Mouse (Mus musculus): ENCODE measurements at regions not wholly inside any gene's neighbourhood (a gene's known extent, or its start where the extent isn't known, plus 50 kb on each side); places are given as distances from the start of the nearest gene placed in this dataset.
"Not testable (repeated sequence)": the region's sequence is repeated elsewhere in the genome, so short reads cannot be mapped to it uniquely, and the experiment has no call there.

DNA sequence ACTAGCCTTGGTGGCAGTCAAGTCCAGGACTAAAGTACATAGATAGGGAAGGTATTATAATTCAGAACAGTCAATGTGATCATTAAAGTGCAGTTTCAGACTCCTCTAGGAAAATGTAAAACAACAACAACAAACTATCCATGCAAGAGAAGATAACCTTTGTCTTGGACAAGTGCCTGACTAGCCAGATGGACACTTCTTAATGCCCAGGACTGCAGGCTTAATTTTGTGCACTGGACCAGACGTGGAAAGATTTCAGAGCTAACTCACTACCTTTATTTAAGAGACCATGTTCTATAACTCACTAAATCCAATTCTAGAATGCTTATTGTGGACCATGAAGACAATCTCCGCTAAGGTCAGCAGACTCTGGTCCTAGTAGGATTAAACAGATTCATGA, 215.6 kb upstream of the Stxbp5 start:
- DNase-seq, result no peak

DNA sequence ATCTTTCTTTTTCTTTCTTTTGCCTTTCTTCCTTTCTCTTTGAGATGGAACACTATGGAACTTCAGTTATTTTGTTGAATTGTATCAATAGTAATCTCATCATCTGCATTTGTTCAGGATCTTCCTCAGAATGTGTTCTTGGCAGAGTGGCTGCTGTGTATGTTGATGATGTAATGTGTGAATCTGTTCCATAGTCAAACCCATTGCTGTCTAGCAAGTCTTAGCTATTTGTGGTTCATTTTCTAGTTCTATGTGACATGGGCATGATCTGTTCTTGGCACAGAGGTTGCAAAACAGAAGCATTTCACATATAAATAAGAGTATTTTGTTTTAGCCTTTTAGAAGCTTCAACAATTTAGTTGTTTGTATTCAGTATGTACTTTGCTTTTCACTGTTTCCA, 212.4 kb upstream of the Stxbp5 start:
- no peak for DNase-seq

DNA sequence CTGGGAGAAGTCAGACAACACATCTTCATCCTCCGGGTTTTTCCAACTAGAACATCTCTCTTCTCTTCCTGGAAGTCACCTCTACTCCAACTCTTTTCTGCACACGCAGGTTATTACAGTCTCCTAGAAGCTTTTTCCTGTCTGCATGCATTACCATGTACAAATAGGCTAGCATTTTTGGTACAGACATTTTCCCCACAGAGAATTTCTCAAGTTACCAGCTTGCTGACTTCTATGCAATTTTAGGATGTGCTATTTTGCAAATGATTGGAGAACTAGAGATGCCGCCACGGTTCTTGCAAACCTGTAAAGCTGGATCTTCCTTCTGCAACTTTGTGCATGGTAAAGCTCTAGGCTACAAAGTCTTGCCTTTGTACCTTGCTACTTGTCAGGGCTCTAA, 210.2 kb upstream of the Stxbp5 start:
- no peak for DNase-seq

DNA sequence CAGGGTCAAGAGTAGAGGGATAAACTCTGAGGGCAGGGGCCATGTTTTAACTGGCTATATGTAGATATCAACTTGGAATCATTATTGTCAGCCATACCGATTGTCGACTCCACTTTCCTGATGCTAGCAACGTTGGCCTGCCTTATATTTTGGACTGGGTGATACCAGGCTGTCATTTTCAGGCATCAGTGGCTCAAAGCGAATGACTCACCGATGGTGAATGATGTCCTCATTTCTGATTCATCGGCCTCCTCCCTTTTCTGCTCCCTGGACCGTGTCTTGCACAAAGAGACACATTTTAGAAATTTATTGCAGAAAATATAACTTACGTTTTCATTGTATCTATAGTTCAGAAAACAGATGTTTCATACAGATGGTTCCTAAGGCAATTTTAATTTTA, 209.0 kb upstream of the Stxbp5 start:
- no peak for DNase-seq

DNA sequence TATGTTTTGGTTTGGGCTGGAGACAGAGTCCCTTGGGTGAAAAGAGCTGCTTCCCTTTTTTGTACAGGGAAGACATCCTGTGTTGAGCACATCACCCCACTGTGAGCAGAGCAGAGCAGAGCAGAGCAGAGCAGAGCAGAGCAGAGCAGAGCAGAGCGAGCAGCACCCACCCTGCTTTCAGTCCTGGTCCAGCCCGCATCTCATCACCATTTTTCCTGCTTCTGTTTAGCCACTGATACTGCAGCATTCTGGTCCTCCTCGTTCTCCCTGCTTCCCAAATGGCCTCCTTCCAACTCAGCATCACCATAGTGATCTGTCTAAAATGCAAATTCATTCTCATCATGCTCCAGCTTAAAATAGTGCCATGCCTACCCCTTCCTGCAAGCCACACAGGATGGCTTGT, 206.2 kb upstream of the Stxbp5 start:
- no peak for DNase-seq

DNA sequence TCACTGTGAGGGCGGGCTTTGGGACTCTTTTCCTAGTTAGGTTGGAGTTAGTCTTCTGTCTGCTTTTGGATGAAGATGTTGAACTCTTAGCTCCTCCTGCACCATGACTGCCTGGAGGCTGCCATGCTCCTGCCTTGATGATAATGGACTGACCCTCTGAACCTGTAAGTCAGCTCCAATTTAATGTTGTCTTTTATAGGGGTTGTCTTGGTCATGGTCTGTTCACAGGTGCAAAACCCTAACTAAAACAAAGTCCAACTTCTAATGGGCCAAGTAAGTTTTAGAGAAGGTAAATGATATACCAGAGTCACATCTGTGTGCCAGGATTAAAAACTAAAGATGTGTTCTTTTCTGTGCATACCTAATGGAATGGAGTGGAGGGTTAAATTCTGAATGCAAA, 205.8 kb upstream of the Stxbp5 start:
- DNase-seq, result no peak

DNA sequence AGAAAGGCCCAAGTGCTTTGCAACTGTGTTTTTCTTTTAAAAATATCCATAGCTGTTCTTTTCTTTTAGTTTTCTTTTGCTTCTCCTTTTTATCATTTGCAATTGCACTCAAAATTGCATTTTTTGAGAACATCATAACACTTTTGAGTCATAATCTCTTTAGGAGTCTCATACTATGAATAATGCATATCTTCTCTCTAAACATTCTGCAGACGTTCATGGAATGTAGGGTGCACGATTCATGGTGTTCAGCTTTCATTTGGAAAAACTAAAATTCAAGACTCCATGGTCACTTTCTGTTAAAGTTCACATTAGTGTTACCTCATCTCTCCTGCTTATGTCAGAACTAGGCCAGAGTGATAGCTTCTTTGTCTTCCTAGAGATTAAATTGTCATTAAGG, 200.8 kb upstream of the Stxbp5 start:
- DNase-seq, result no peak

DNA sequence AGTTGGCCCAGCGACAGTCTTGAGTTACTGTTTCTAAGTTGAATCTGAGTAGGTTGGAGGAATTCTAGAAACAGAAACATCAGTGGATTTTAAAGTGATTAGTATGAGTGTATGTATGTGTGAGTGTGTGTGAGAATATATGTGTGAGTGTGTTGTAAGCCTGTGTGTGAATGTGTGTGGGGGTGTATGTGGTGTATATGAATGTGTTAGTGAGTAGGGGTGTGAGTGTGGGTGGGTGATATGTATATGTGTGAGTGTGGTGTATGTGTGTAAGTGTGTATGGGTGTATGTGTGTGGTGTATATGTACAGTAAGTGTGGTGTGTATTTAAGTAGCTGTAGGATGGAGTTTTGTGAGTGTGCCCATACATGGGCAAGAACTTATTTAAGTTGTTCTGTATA, 197.6 kb upstream of the Stxbp5 start:
- DNase-seq, result no peak

DNA sequence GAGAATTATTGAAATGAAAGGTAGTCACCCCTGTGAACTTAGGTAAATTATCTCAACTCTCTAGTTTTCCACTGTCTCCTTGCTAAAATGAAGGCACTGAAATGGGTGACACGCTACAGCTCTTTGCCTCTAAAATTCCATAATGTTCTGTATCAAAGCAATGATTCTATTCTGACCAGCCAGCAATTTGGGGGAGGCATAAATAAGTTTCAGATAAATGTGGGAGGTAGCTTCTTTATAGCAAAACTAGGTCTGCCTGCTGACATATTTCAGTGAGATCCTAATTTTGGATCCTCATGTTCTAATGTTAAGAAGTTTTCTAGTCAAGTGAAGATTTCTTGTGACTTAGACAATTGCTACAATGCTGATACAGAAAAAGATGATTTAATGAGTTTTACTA, 193.2 kb upstream of the Stxbp5 start:
- DNase-seq, result no peak

DNA sequence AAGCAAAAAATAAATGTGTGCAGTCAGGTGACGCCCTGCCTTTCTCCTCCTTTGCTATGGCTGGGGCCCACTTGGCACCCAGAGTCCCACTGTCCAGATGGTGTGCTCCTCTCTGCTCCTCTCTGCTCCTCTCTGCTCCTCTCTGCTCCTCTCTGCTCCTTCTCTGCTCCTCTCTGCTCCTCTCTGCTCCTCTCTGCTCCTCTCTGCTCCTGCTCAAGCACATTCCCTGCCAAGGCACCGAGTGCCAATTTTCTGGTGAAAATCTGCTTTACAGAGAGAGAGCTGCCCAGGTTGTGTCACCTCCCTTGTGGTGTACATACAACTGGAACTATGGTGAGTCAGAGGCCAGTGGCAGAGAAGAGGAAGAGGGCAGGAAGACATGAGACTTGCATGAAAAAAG, 192.8 kb upstream of the Stxbp5 start:
- peak in 1 of 2 experiments; percentile 0 for DNase-seq

DNA sequence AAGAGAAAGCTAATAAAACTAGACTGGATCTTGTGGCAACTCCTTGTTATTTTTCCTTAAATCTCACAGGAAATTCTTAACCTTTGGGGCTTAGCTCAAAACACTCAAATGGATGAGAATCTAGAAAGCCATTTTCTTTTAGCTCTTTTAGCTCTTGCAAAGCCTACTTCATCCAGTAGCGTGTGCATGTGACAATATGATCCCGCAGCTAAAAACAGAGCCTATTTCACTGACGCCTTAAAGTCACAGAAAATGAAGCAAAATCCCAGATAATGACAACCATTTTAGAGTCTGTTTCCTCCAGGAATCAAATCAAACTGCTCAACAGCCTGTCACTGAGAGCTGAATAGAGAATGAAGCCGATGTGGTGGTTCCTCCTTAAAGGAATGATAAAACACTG, 185.1 kb upstream of the Stxbp5 start:
- no peak for DNase-seq

DNA sequence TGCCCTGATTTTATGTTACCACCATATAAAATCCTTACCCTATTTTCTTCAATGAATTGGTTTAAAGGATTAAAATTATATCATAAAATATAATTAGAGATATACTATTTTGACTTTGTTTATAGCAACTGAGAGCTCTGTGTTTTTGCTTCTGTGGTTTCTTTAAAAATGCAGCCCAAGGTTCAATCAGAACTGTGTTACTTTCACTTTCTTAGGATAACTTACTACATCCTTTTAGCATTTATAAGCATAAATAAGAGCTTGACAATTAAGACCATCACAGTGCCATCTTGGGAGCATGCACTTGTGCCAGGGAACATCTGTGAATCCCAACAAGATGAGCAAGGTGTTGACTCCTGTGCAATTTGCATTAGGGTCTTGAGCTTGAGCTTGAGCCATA, 169.3 kb upstream of the Stxbp5 start:
- DNase-seq, result no peak

DNA sequence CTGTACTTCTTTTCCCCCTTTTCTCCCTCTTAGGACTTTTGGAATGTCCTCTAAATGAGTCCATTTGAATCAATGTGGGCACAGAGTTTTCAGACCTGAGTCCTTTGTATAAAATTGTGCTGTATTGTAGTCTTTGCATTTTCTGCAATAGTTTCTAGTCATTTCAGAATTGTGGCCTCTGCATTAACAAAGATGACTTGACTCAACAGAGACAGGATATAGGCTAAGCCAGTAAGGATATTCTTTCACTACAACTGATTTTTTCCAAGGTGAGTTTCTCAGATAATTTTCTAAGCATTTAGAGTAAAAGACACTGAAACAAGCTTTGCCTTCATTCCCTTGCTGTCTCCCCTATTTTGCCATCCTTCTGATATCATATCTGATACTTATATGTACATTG, 168.8 kb upstream of the Stxbp5 start:
- not testable (repeated sequence) for DNase-seq

DNA sequence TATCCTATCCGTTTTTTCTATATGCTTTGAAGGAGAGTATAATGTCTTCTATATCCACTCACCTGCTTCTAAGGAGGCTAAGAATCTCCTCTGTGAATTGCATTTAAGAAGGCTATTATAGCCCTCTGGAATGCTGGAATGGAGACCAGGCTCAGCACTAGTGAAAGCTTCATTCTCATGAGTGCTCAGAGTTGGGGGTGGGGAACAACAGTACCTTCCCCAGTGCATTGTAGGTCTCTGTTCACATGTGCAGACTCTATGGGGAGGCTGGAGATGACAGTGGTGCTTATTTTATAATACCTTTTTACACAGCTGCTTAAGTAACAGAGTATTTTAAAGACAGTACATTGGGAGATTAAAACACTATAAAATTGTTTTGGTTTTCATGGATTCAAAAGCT, 145.9 kb upstream of the Stxbp5 start:
- no peak for DNase-seq

DNA sequence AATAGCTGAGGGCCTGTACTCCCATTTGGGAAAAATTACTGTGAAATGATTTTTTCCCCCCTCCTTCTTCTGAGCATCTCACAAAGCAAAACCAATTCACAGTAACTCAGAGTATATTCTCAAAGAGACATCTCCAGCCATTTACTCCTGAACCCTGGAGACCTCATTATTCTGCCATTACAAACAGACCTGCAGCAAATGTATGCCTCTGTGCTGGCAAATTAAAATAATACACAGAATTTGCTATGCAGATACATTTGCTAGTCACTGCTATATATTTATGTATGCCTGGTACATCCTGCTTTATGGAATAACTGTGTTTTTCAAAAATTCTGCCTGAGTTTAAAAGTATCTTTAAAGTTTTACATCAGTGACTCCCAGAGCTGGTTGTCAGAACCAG, 145.4 kb upstream of the Stxbp5 start:
- DNase-seq, result no peak

DNA sequence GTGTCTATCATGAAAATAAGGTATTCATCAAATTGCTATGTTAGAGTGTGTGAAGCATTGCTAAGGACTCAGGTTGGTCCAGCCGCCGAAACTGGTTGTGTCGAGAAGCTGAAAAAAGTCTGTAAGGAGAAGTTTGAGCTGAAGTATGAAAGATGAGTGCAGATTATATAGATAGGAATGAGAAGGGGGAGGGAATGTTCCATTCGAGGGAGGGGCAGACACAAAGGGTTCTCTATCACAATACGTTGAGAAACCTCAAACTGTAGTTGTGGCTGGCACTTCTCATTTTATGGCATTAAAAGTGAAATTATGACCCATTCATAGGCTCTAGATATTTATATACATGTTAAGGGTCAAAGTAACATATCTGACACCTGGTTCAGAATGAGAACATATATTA, 108.4 kb upstream of the Stxbp5 start:
- DNase-seq, result no peak

DNA sequence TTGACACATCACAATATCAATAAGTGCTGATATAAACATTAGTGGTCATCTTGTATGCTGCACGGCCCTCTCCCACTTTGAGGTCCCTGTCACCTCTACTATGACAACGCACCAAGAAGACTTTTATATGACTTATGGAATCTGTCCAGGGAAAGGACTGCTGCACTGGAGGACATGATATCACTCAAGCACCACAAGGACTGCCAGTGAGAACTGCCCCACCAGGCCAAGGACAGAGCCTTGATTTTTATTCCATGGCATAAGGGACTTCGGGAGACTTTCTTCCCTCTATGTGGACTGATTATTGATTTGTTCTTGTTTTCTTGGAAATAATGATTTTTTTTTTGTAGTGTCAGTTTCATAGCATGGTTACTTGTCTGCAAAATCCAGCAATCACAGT, 97.7 kb upstream of the Stxbp5 start:
- DNase-seq, result no peak

DNA sequence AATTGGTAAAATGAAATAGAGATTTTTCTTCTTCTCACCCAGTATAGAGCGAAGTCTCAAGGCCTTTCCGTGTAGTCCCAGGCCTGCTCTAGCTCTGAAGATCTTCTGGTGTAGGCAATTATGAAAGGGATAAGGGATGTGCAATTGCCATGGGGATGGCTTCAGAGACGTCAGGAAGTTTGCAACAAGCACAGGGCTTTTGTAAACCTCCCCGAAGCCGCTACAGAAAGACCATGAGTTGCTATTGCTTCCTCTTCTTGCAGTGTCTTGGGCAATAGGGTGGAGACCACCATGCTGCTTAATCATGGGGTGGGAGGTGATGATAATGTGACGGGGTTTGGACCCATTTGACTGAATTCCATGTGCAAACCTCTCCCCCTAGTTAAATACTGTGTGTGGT, 95.3 kb upstream of the Stxbp5 start:
- DNase-seq, result no peak

DNA sequence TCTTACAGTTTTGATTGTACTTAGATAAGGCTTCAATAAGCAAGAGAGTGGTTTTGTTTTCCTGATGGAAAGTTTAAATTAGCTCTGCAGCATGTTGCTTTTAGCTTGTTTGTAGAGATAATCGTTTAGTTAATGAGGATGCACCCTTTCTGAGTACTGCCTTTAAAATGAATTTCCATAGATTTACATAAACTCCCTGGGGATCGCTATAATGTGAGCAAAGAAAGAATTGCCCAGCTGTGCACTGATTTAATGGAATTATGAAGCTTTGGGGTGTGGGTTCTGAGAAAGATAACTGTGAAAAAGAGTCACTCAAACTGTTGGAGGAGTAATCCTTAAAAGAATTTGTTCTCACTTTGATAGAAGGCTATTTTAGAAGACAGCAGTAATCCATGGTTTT, 91.9 kb upstream of the Stxbp5 start:
- no peak for DNase-seq

DNA sequence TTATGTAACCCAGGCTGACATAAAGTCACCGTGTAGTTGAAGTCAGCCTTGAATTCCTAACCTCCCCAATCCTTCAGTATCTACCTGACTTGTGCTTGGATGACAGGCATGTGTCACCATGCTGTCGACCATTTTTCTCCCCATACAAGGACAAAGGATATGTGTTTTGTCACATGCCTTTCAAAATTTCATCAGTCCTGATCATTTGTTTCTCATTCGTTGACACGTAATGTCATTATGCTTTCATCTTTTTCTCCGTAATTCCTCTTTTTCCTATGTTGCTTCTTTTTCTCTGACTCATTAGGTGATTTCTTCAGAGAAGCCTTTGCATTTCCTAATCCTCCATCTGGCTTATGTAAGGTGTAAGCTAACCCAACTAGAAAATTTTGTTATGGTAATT, 84.5 kb upstream of the Stxbp5 start:
- no peak for DNase-seq

DNA sequence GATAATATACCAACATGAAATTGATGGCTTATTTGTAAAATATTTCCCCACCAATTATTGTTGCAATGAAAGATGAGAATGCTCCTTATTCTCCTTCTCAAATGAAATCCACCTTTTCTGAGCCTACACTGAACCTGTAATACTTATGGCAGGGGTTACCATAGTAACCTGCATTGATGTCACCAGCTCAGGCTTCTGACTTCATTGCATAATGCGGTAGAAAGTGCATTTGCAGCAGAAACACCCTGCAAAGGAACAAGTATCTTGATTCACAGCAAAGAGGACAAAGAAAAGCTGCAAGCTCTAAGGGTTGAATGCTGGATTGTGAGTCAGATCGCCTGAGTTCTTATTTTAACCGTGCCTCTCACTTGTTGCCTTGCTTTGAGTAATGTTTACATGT, 75.5 kb upstream of the Stxbp5 start:
- DNase-seq, result no peak
